27 mouse cellular contexts compared by ENCODE assay signal in genomic region chr12:41526688-41527087, GRCm38 (mm10).
"Had no signal": no experiment of that assay in that cellular context is flagged by ENCODE, and none has a peak within 500 bp of the region (broad histone marks: within the 10 kb centered on the region; RNA-seq: fewer than 3 reads in every experiment).

No protein-coding gene starts in this region.

- H3K9me3 ChIP-seq: heart, embryonic 13.5 days; heart, embryonic 15.5 days; hindbrain, embryonic 13.5 days; hindbrain, embryonic 15.5 days; kidney, embryonic 15.5 days; limb, embryonic 13.5 days; limb, embryonic 15.5 days; liver, embryonic 12.5 days had no signal

- H3K27ac ChIP-seq: gastrocnemius, adult 2 months; heart, adult 2 months; heart, embryonic 13.5 days; heart, embryonic 15.5 days; hindbrain, embryonic 13.5 days; hindbrain, embryonic 15.5 days; hindbrain, postnatal 0 days; kidney, embryonic 15.5 days; kidney, postnatal 0 days; limb, embryonic 13.5 days; limb, embryonic 15.5 days; liver, embryonic 12.5 days had no signal

- H3K36me3 ChIP-seq: heart, embryonic 13.5 days; heart, embryonic 15.5 days; hindbrain, embryonic 13.5 days; hindbrain, embryonic 15.5 days; kidney, embryonic 15.5 days; limb, embryonic 13.5 days; limb, embryonic 15.5 days; liver, embryonic 12.5 days had no signal

- H3K9ac ChIP-seq: heart, embryonic 13.5 days; heart, embryonic 15.5 days; hindbrain, embryonic 13.5 days; hindbrain, embryonic 15.5 days; kidney, embryonic 15.5 days; limb, embryonic 13.5 days; limb, embryonic 15.5 days; liver, embryonic 12.5 days had no signal

- H3K4me2 ChIP-seq: heart, embryonic 11.5 days; heart, embryonic 13.5 days; heart, embryonic 15.5 days; hindbrain, embryonic 13.5 days; hindbrain, embryonic 15.5 days; kidney, embryonic 15.5 days; limb, embryonic 13.5 days; limb, embryonic 15.5 days; liver, embryonic 12.5 days had no signal

- H3K27me3 ChIP-seq: heart, embryonic 13.5 days; heart, embryonic 15.5 days; hindbrain, embryonic 13.5 days; hindbrain, embryonic 15.5 days; kidney, embryonic 15.5 days; limb, embryonic 13.5 days; limb, embryonic 15.5 days; liver, embryonic 12.5 days had no signal

- H3K4me1 ChIP-seq: heart, embryonic 13.5 days; heart, embryonic 15.5 days; hindbrain, embryonic 13.5 days; hindbrain, embryonic 15.5 days; kidney, embryonic 15.5 days; limb, embryonic 13.5 days; limb, embryonic 15.5 days; liver, embryonic 12.5 days had no signal

- H3K4me3 ChIP-seq: gastrocnemius, adult 2 months; heart, adult 2 months; heart, embryonic 13.5 days; heart, embryonic 15.5 days; hindbrain, embryonic 13.5 days; hindbrain, embryonic 15.5 days; kidney, embryonic 15.5 days; limb, embryonic 13.5 days; limb, embryonic 15.5 days; liver, embryonic 12.5 days had no signal

- DNase-seq: gastrocnemius, adult 2 months; gastrocnemius, postnatal 10 days; gastrocnemius, postnatal 25 days; heart, adult 11 months; heart, adult 2 months; heart, postnatal 14 days; heart, postnatal 36 days; kidney, adult 11 months; kidney, adult 2 months; kidney, adult 9 months; kidney, postnatal 14 days; kidney, postnatal 36 days; layer of hippocampus, adult 9-11 months; layer of hippocampus, postnatal 36 days; left cerebral cortex, postnatal 4 days had no signal

- ATAC-seq: hindbrain, postnatal 0 days; intestine, embryonic 16.5 days; liver, embryonic 12.5 days had no signal
